Mouse (Mus musculus) midbrain, embryonic 15.5 days (tissue): ENCODE results near the gene Cask. TPM values are rescaled to one million over a fixed set of nuclear protein-coding genes. Genes with fewer than 3 reads are reported as not detected.
A peak's percentile ranks its signal among the peaks of the same experiment; 100 is the strongest.

Experiments used
- ATAC-seq: fragments of 200-750 bp; cut with Nextera tagmentation; replicated peaks from 2 replicates; pipeline ENCODE4 v1.8.0; 2017; ENCODE audit warnings: moderate TSS enrichment
- H3K27ac ChIP-seq: fragments of 300-500 bp; sonication (generic); 2 replicates; pipeline ENCODE4 v1.5.1; 2015; ENCODE audit warnings: mild to moderate bottlenecking, inconsistent platforms
- H3K27me3 ChIP-seq: fragments of 300-500 bp; sonication (generic); replicated peaks from 2 replicates; pipeline ENCODE4 v1.6.1; 2015; ENCODE audit warnings: inconsistent platforms
- H3K36me3 ChIP-seq: fragments of 300-500 bp; sonication (generic); replicated peaks from 2 replicates; pipeline ENCODE4 v1.6.1; 2015; ENCODE audit warnings: inconsistent platforms
- H3K4me1 ChIP-seq: fragments of 300-500 bp; sonication (generic); 2 replicates; pipeline ENCODE4 v1.6.1; 2015; ENCODE audit warnings: inconsistent platforms
- H3K4me2 ChIP-seq: fragments of 300-500 bp; sonication (generic); 2 replicates; pipeline ENCODE4 v1.6.1; 2015; ENCODE audit warnings: inconsistent platforms, mild to moderate bottlenecking, moderate library complexity
- H3K4me3 ChIP-seq: fragments of 300-500 bp; sonication (generic); 2 replicates; pipeline ENCODE4 v1.5.1; 2015; ENCODE audit warnings: mild to moderate bottlenecking, inconsistent platforms
- H3K9ac ChIP-seq: fragments of 300-500 bp; sonication (generic); 2 replicates; pipeline ENCODE4 v1.6.1; 2015; ENCODE audit warnings: mild to moderate bottlenecking, inconsistent platforms
- H3K9me3 ChIP-seq: fragments of 300-500 bp; sonication (generic); 2 replicates; pipeline ENCODE4 v1.6.1; 2016; ENCODE audit warnings: inconsistent platforms
- WGBS: fragments of 180-500 bp; shearing (Covaris S2); methylation state at CpG from one replicate; pipeline ENCODE4 v1.1.7; 2015; ENCODE audit warnings: mixed read lengths; 5-methylcytosine and 5-hydroxymethylcytosine counted together
- polyA plus RNA-seq: library from polyadenylated mRNA; unstranded; fragments of >200 nt; fragmentation: Nextera tagmentation; extraction: Ambion mirVana; gene quantifications from 2 replicates; pipeline ENCODE4 v1.2.1, GENCODE M21; 2015

Gene Cask
- polyA plus RNA-seq, 1 experiment from 2014 or later: 71.5 TPM

DNA sequence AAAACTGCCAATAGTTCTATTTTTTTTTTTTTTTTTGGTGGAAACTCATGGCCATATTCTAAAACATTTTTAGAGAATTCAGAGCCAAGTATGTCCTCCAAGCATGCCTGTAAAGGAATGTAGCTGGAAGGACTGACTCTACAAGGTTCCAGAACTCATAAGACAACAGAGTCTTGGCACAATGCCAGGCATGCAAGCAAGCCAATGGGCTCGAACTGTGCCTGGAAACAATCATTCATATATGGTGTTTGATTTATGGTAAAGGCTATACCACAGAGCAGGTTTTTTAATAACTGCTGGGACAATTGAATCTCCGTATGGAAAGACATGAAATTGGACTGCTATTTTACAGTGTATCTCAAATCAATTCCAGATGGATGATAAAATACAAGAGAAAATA, 146.1 kb downstream of the Cask start:
- Histone ChIP-seq H3K4me2 (no peak overlapping the region), H3K27me3 (no peaks in the 10 kb centered on the region), H3K4me1 (no peaks in the 10 kb centered on the region), H3K36me3 (no peaks in the 10 kb centered on the region), H3K27ac (no peak overlapping the region), H3K9me3 (no peaks in the 10 kb centered on the region), H3K4me3 (no peak overlapping the region), H3K9ac (no peak overlapping the region)
- no peak for ATAC-seq
- 53% methylated on average over 2 of the region's 2 CpGs for WGBS

DNA sequence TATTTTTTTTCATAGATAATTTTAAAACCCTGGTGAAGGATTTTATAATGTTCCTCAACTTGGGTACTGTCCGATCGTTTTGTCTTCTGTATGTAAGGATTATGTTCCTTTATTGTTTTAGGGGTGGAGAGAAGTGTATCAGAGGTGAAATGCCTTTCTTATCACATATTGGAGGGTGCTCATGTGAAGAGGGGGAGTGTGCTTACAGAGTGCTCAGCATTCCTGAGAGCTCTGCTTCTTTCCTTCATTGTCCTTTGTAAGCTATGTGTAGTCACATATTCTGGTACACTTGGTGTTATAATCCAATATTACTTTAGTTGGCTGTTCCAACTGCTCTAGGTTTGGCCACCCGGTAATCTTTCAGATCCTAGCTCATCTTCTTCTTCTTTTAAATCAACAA, 150.5 kb downstream of the Cask start:
- Histone ChIP-seq H3K4me3 (no peak overlapping the region), H3K4me2 (no peak overlapping the region), H3K27me3 (no peaks in the 10 kb centered on the region), H3K9ac (no peak overlapping the region), H3K9me3 (no peaks in the 10 kb centered on the region), H3K4me1 (no peaks in the 10 kb centered on the region), H3K27ac (no peak overlapping the region), H3K36me3 (no peaks in the 10 kb centered on the region)
- ATAC-seq: no peak
- WGBS: 91% methylated on average over 3 of the region's 3 CpGs

GRCm38 (mm10) chrX:13691865-13692264, 159.3 kb downstream of the Cask start:
- Histone ChIP-seq H3K27me3 (no peaks in the 10 kb centered on the region), H3K4me1 (no peaks in the 10 kb centered on the region), H3K9ac (no peak overlapping the region), H3K36me3 (no peaks in the 10 kb centered on the region), H3K9me3 (no peaks in the 10 kb centered on the region), H3K27ac (no peak overlapping the region), H3K4me3 (no peak overlapping the region), H3K4me2 (no peak overlapping the region)
- 78% methylated on average over 4 of the region's 4 CpGs for WGBS
- ATAC-seq: no peak

DNA sequence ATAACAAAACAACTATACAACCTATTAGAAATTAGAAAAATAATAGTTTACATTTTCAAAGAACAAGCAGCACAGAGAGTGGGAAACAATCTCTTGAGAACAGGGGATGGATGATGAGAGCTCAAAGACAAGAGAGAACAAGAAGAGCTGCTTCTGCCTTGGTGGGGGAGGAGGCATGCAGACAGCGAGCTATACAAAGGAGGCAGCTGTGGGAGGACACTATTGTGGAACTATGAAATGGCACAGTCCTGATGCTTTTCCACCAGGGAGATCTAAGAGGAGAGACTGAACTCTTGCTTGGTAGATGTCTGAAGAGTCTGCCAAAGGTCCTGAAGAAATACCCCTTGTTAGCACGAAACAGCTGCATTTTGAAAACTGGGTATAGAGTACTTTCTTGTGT, 162.8 kb downstream of the Cask start:
- Histone ChIP-seq H3K4me2 (no peak overlapping the region), H3K4me1 (no peaks in the 10 kb centered on the region), H3K27me3 (no peaks in the 10 kb centered on the region), H3K9me3 (no peaks in the 10 kb centered on the region), H3K27ac (no peak overlapping the region), H3K9ac (no peak overlapping the region), H3K4me3 (no peak overlapping the region), H3K36me3 (no peaks in the 10 kb centered on the region)
- ATAC-seq: 0 out of 2 replicates have a peak, but pooled peaks have one; percentile 42
- WGBS: 46% methylated on average over 2 of the region's 2 CpGs

- no peak for ATAC-seq
- H3K27ac ChIP-seq: no peak overlapping the region
- no peak overlapping the region for H3K4me2 ChIP-seq
- no peaks in the 10 kb centered on the region for H3K9me3 ChIP-seq
- no peak overlapping the region for H3K9ac ChIP-seq
- no peaks in the 10 kb centered on the region for H3K4me1 ChIP-seq
- WGBS: 89% methylated on average over 1 of the region's 1 CpGs
- no peak overlapping the region for H3K4me3 ChIP-seq
- no peaks in the 10 kb centered on the region for H3K27me3 ChIP-seq
- no peaks in the 10 kb centered on the region for H3K36me3 ChIP-seq
These were observed 164.6 kb downstream of the Cask start for GRCm38 (mm10) chrX:13686589-13686988.

GRCm38 (mm10) chrX:13681748-13682147, 169.4 kb downstream of the Cask start:
- Histone ChIP-seq H3K4me2 (no peak overlapping the region), H3K27me3 (no peaks in the 10 kb centered on the region), H3K9ac (no peak overlapping the region), H3K9me3 (no peaks in the 10 kb centered on the region), H3K4me3 (no peak overlapping the region), H3K27ac (no peak overlapping the region), H3K36me3 (no peaks in the 10 kb centered on the region), H3K4me1 (no peaks in the 10 kb centered on the region)
- WGBS: 79% methylated on average over 3 of the region's 3 CpGs
- no peak for ATAC-seq

- H3K9ac ChIP-seq: no peak overlapping the region
- no peaks in the 10 kb centered on the region for H3K27me3 ChIP-seq
- H3K9me3 ChIP-seq: no peaks in the 10 kb centered on the region
- no peaks in the 10 kb centered on the region for H3K4me1 ChIP-seq
- H3K4me3 ChIP-seq: no peak overlapping the region
- no peak overlapping the region for H3K4me2 ChIP-seq
- H3K27ac ChIP-seq: no peak overlapping the region
- 86% methylated on average over 3 of the region's 3 CpGs for WGBS
- no peak for ATAC-seq
- H3K36me3 ChIP-seq: no peaks in the 10 kb centered on the region
These were observed 178.2 kb downstream of the Cask start for GRCm38 (mm10) chrX:13673001-13673400.

- Histone ChIP-seq H3K9me3 (no peaks in the 10 kb centered on the region), H3K4me1 (no peaks in the 10 kb centered on the region), H3K27me3 (no peaks in the 10 kb centered on the region), H3K27ac (no peak overlapping the region), H3K36me3 (no peaks in the 10 kb centered on the region), H3K4me2 (no peak overlapping the region), H3K4me3 (no peak overlapping the region), H3K9ac (no peak overlapping the region)
- no peak for ATAC-seq
- WGBS: 70% methylated on average over 3 of the region's 3 CpGs
These were observed 180.8 kb downstream of the Cask start for GRCm38 (mm10) chrX:13670342-13670741.

DNA sequence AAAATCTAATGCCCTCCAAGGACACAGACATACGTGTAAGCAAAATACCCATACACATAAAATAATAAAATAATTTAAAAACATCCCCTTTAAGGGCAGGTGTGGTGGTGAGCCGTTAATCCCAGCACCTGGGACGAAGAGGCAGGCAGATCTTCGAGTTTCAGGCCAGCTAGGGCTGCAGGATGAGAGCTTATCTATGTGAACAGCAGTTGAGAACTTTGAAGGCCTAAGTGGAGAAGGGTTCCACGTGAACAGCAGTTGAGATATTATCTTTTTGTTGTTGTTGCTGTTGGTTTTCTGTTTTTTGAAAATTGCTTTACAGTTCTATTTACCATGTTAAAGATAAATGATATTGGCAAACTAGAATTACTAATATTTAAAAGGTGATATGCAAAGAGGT, 182.3 kb downstream of the Cask start:
- H3K27ac ChIP-seq: no peak overlapping the region
- H3K27me3 ChIP-seq: no peaks in the 10 kb centered on the region
- H3K36me3 ChIP-seq: no peaks in the 10 kb centered on the region
- no peak overlapping the region for H3K4me2 ChIP-seq
- ATAC-seq: no peak
- no peaks in the 10 kb centered on the region for H3K4me1 ChIP-seq
- 78% methylated on average over 5 of the region's 5 CpGs for WGBS
- no peaks in the 10 kb centered on the region for H3K9me3 ChIP-seq
- H3K9ac ChIP-seq: no peak overlapping the region
- no peak overlapping the region for H3K4me3 ChIP-seq

DNA sequence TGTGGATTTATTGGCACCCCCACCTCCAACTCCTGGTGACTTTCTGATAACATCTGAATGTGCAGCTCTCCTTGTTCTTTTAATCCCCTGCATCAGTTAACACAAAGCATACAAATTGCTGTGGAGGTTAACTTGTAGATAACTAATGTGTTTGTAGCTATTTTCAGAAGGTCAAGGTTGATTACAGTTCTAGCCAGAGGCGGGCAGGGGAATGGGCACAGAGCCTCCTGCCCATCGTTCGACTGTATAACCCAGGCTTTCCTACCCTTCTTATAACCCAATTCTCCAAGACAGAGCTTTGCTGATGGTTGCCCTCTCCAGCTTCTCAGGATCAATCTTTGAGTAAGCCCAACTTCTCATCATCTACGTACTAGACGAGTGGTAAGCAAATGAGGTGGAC, 190.1 kb downstream of the Cask start, which contains the start of gene Gpr82:
TSS of gene Gpr82 (plus strand) at position 301 of the 400 bp plus-strand sequence.
- 95% methylated on average over 5 of the region's 5 CpGs for WGBS
- Histone ChIP-seq H3K36me3 (no peaks in the 10 kb centered on the region), H3K27me3 (no peaks in the 10 kb centered on the region), H3K27ac (no peak within 1 kb of the TSS), H3K9ac (no peak within 1 kb of the TSS), H3K4me3 (no peak within 1 kb of the TSS), H3K4me2 (no peak within 1 kb of the TSS), H3K9me3 (no peaks in the 10 kb centered on the region), H3K4me1 (no peaks in the 10 kb centered on the region)
- ATAC-seq: no peak

GRCm38 (mm10) chrX:13659201-13659890, 191.8 kb downstream of the Cask start:
- H3K4me3 ChIP-seq: no peak overlapping the region
- no peak overlapping the region for H3K4me2 ChIP-seq
- 74% methylated on average over 4 of the region's 4 CpGs for WGBS
- H3K9me3 ChIP-seq: no peaks in the 10 kb centered on the region
- H3K9ac ChIP-seq: no peak overlapping the region
- H3K4me1 ChIP-seq: no peaks in the 10 kb centered on the region
- H3K27ac ChIP-seq: no peak overlapping the region
- no peak for ATAC-seq
- no peaks in the 10 kb centered on the region for H3K27me3 ChIP-seq
- H3K36me3 ChIP-seq: no peaks in the 10 kb centered on the region

DNA sequence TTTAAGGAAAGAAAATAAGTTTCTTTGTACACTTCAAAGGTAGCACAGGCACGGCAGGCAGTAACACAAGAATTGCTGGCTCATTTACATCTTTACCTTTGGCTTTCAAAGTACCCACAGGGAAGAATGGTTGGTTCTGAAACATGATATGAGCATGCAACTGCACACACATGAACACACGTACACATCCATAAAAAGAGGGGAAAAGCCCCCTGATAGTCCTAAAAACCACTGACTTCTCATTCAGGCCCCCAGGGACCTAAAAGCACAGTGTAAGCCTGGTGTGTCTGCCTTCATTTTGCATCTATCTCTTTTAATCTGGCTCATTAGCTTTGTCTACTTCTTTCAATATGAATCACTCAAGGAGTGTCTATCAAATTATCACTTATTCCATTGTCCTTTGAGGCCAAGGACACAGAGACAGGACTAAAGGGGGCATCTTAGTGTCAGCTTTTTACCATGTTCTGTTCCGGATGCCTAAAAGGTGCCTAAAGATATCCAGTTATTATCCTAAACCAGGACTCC, 192.5 kb downstream of the Cask start:
- H3K9ac ChIP-seq: no peak overlapping the region
- no peak overlapping the region for H3K4me3 ChIP-seq
- no peaks in the 10 kb centered on the region for H3K9me3 ChIP-seq
- no peaks in the 10 kb centered on the region for H3K36me3 ChIP-seq
- H3K4me2 ChIP-seq: no peak overlapping the region
- WGBS: 79% methylated on average over 3 of the region's 3 CpGs
- ATAC-seq: no peak
- no peaks in the 10 kb centered on the region for H3K27me3 ChIP-seq
- H3K4me1 ChIP-seq: no peaks in the 10 kb centered on the region
- no peak overlapping the region for H3K27ac ChIP-seq

GRCm38 (mm10) chrX:13656721-13657120, 194.4 kb downstream of the Cask start:
- no peaks in the 10 kb centered on the region for H3K4me1 ChIP-seq
- no peaks in the 10 kb centered on the region for H3K36me3 ChIP-seq
- no peak for ATAC-seq
- 3% methylated on average over 1 of the region's 1 CpGs for WGBS
- no peaks in the 10 kb centered on the region for H3K27me3 ChIP-seq
- H3K9ac ChIP-seq: no peak overlapping the region
- H3K4me2 ChIP-seq: no peak overlapping the region
- H3K9me3 ChIP-seq: no peaks in the 10 kb centered on the region
- no peak overlapping the region for H3K27ac ChIP-seq
- no peak overlapping the region for H3K4me3 ChIP-seq
